Mouse (Mus musculus) forebrain, embryonic 14.5 days (tissue): ENCODE data around the gene Wdr63. TPM values are rescaled to one million over a fixed set of nuclear protein-coding genes. Genes with fewer than 3 reads are reported as not detected.

Source experiments
- ATAC-seq: fragments of 200-750 bp; cut with Nextera tagmentation; 2 replicates; pipeline ENCODE4 v1.8.0; 2017; ENCODE audit warnings: mild to moderate bottlenecking, moderate library complexity
- DNase-seq: peaks from one replicate; pipeline ENCODE4 v3.0.0-alpha.2; 2015; ENCODE audit warnings: low spot score
- H3K27ac ChIP-seq: fragments of 300-500 bp; sonication (generic); 2 replicates; pipeline ENCODE4 v1.5.1; 2014; ENCODE audit warnings: low read depth, mild to moderate bottlenecking, control low read depth, low read length, moderate library complexity
- H3K27me3 ChIP-seq: fragments of 300-500 bp; sonication (generic); replicated peaks from 2 replicates; pipeline ENCODE4 v1.6.1; 2014; ENCODE audit warnings: low read length, control low read depth, mixed read lengths; ENCODE audit not compliant: control insufficient read depth, insufficient read depth
- H3K36me3 ChIP-seq: fragments of 300-500 bp; sonication (generic); 2 replicates; pipeline ENCODE4 v1.6.1; 2014; ENCODE audit warnings: low read length, control low read depth; ENCODE audit not compliant: control insufficient read depth, insufficient read depth
- H3K4me1 ChIP-seq: fragments of 300-500 bp; sonication (generic); 2 replicates; pipeline ENCODE4 v1.6.1; 2014; ENCODE audit warnings: antibody characterized with exemption, low read length, control low read depth; ENCODE audit not compliant: control insufficient read depth, insufficient read depth
- H3K4me2 ChIP-seq: fragments of 300-500 bp; sonication (generic); 2 replicates; pipeline ENCODE4 v1.6.1; 2014; ENCODE audit warnings: mild to moderate bottlenecking, control low read depth, low read length
- H3K4me3 ChIP-seq: fragments of 300-500 bp; sonication (generic); 2 replicates; pipeline ENCODE4 v1.5.1; 2014; ENCODE audit warnings: low read depth, low read length, control low read depth
- H3K9ac ChIP-seq: fragments of 300-500 bp; sonication (generic); 2 replicates; pipeline ENCODE4 v1.6.1; 2014; ENCODE audit warnings: mild to moderate bottlenecking, low read length, control low read depth, moderate library complexity
- H3K9me3 ChIP-seq: fragments of 300-500 bp; sonication (generic); replicated peaks from 2 replicates; pipeline ENCODE4 v1.6.1; 2016; ENCODE audit warnings: low read length, control low read depth, mixed read lengths; ENCODE audit not compliant: control insufficient read depth
- WGBS: fragments of 180-500 bp; shearing (Covaris S2); extraction: QIAGEN DNeasy Blood & Tissue Kit; methylation state at CpG from one replicate; pipeline ENCODE4 v1.1.7; 2014; 5-methylcytosine and 5-hydroxymethylcytosine counted together
- polyA plus RNA-seq: library from polyadenylated mRNA; unstranded; fragments of >200 nt; fragmentation: Nextera tagmentation; extraction: Ambion mirVana; gene quantifications from 2 replicates; pipeline ENCODE4 v1.2.1, GENCODE M21; 2014

Gene Wdr63
- polyA plus RNA-seq, 1 experiment from 2014 or later = 2.1 TPM

DNA sequence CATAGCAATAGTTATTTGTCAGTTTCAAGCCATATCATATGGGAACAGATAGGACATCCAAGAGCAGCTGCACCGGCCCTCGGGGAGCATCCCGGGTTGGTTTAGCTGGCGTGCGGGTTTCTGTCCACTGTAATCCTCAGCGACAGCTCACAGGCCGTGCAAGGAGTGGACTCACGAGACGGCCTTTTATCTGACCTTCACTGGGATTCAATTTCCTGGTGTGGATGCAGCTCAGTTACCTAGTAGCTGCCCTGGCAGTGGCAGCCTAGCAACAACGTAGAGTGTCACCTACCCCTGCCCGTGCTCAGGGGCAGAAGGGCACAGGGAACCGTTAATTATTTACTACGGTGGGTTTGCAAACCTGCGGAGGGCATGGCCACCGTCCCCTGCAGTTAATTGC, 70.0 kb downstream of the Wdr63 start:
- no peak overlapping the region for H3K9ac ChIP-seq
- no peaks in the 10 kb centered on the region for H3K4me1 ChIP-seq
- no peak for ATAC-seq
- no peaks in the 10 kb centered on the region for H3K9me3 ChIP-seq
- H3K27ac ChIP-seq = no peak overlapping the region
- no peaks in the 10 kb centered on the region for H3K36me3 ChIP-seq
- H3K4me2 ChIP-seq = no peak overlapping the region
- H3K27me3 ChIP-seq = no peaks in the 10 kb centered on the region
- no peak overlapping the region for H3K4me3 ChIP-seq
- WGBS = 59% methylated on average over 15 of the region's 15 CpGs
- no peak for DNase-seq

DNA sequence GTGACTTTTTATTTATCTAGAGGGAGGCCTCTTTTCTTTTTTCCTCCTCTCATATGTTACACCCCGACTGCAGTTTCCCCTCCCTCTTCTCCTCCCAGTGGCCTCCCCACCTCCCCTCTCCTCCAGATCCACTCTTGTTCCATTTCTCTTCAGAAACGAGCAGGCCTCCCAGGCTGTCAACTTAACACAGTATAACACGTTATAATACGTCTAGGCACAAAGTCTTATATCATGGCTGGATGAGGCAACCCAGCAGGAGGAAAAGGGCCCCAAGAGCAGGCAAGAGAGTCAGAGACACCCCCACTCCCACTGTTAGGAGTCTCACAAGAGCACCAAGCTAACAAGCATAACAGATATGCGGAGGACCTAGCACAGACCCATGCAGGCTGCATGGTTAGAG, 75.0 kb downstream of the Wdr63 start:
- Histone ChIP-seq H3K27me3 (no peaks in the 10 kb centered on the region), H3K4me3 (no peak overlapping the region), H3K4me1 (no peaks in the 10 kb centered on the region), H3K4me2 (no peak overlapping the region), H3K9me3 (no peaks in the 10 kb centered on the region), H3K36me3 (no peaks in the 10 kb centered on the region), H3K9ac (no peak overlapping the region), H3K27ac (no peak overlapping the region)
- WGBS = 86% methylated on average over 5 of the region's 5 CpGs
- no peak for DNase-seq
- no peak for ATAC-seq

DNA sequence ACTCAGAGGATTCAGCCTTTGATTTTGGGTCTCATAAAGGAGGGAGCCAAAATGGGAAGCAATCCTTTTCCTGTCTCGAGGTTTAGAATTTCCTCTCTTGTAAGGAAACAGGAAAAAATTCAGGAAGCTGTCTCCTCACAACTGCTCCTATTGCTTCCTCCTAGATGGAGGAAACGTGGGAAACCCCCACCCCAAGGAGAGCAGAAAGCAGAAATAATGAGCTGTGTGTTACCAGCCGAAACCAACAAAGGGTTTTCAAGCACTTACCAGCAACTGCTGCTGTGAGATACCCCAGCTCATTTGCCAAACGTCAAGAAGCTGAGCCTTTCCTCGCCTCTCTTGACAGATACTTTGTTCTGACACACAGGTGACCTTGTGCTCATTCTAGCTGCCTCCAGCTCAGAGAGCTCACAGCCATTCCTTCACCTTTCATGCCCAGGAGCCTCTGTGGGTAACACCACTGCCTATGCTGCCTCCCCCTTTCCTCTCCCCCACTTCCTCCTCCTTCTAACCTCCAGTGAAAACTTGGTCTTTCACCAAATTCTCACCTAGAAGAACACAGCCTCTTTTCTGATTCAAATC, 77.6 kb downstream of the Wdr63 start:
- peak; percentile 19 for DNase-seq
- Histone ChIP-seq H3K27ac (no peak overlapping the region), H3K27me3 (no peaks in the 10 kb centered on the region), H3K4me2 (no peak overlapping the region), H3K4me3 (no peak overlapping the region), H3K9ac (peak overlapping the region; percentile 13; the same call in 1 of the 2 replicates), H3K36me3 (no peaks in the 10 kb centered on the region), H3K9me3 (no peaks in the 10 kb centered on the region), H3K4me1 (no peaks in the 10 kb centered on the region)
- 11% methylated on average over 5 of the region's 5 CpGs for WGBS
- peak; percentile 20; the same call in 1 of the 2 replicates for ATAC-seq

DNA sequence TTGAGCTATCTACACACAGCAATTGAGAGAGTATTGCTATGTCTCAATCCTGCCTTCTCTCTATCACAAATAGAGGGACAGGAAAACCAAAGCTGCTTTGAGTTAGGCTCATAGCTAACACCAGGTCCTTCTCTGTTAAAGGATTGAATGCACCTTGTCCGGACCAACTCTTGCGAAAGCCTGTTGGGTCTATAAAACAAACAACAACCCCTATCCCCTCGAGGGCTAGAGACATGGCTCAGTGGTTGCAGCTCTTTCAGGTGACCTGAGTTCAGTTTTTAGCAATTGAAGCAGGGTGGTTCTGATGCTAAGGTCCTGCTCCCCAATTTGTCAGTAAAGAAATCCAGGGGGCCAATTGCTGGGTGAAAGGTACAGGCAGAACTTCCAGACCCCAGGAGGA, 78.7 kb downstream of the Wdr63 start:
- Histone ChIP-seq H3K27ac (no peak overlapping the region), H3K9ac (no peak overlapping the region), H3K4me3 (no peak overlapping the region), H3K36me3 (no peaks in the 10 kb centered on the region), H3K4me2 (no peak overlapping the region), H3K27me3 (no peaks in the 10 kb centered on the region), H3K9me3 (no peaks in the 10 kb centered on the region), H3K4me1 (no peaks in the 10 kb centered on the region)
- ATAC-seq (no peak), DNase-seq (no peak)
- 87% methylated on average over 3 of the region's 3 CpGs for WGBS

DNA sequence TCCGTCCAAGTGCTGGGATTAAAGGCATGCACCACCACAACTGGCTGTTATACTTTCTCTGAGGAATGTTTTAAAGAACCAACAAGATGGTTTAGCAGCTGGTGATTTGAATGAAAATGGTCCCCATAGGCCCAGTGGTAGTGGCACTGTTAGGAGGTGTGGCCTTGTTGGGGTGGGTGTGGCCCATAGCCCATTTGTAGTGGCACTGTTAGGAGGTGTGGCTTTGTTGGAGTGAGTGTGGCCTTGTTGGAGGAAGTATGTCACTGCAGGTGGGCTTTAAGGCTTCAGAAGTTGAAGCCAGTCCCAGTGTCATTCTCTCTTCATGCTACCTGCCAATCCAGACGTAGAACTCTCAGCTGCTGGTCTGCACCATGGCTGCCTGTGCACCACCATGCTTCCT, 79.5 kb downstream of the Wdr63 start:
- H3K9ac ChIP-seq = no peak overlapping the region
- H3K36me3 ChIP-seq = no peaks in the 10 kb centered on the region
- DNase-seq (no peak), ATAC-seq (no peak)
- H3K4me3 ChIP-seq = no peak overlapping the region
- H3K4me1 ChIP-seq = no peaks in the 10 kb centered on the region
- H3K9me3 ChIP-seq = no peaks in the 10 kb centered on the region
- H3K27me3 ChIP-seq = no peaks in the 10 kb centered on the region
- H3K27ac ChIP-seq = no peak overlapping the region
- WGBS = 83% methylated on average over 2 of the region's 2 CpGs
- H3K4me2 ChIP-seq = no peak overlapping the region

DNA sequence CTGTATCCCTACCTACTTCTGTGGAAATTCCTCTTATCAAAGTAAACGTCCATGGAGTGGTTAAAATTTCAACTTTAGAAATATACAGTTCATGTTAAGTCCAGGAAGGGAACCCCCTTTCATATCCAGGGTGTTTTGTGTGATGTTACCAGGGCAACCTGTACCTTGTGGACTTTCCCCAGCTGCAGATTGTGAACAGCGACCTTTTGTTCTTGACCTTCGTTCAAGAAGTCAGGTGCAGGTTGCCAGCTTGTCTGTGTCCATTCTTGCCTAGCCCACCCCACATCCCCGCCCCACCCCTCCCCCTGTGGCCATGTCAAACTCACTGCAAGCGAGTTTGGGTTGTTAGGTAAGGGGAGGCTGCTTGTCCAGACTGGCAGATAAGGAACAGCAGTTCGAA, 80.8 kb downstream of the Wdr63 start:
- Histone ChIP-seq H3K27ac (no peak overlapping the region), H3K4me3 (no peak overlapping the region), H3K27me3 (no peaks in the 10 kb centered on the region), H3K4me2 (no peak overlapping the region), H3K9me3 (no peaks in the 10 kb centered on the region), H3K36me3 (no peaks in the 10 kb centered on the region), H3K4me1 (no peaks in the 10 kb centered on the region), H3K9ac (no peak overlapping the region)
- WGBS = 43% methylated on average over 6 of the region's 6 CpGs
- ATAC-seq (no peak), DNase-seq (no peak)

DNA sequence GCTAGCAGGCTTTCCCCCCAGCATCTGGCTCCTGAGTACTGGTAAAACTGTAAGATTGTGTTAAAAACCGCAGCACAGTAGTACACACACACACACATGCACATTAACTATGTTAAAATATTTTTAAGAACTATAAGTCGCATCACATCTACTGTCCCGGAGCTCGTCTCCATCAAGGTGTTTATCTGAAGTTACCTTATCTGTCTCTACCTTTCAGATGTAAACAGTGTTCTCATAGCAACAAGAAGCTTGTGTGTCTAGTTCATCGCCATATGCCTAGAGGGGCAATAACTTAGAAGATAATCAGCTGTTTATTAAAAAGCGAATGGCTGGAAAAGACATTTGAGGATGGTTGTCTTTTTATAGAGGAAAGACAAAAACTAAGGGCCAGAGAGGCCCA, 82.4 kb downstream of the Wdr63 start:
- no peaks in the 10 kb centered on the region for H3K36me3 ChIP-seq
- ATAC-seq = no peak
- 97% methylated on average over 6 of the region's 6 CpGs for WGBS
- H3K27ac ChIP-seq = no peak overlapping the region
- no peaks in the 10 kb centered on the region for H3K27me3 ChIP-seq
- no peaks in the 10 kb centered on the region for H3K9me3 ChIP-seq
- no peak for DNase-seq
- no peak overlapping the region for H3K9ac ChIP-seq
- H3K4me1 ChIP-seq = no peaks in the 10 kb centered on the region
- no peak overlapping the region for H3K4me2 ChIP-seq
- H3K4me3 ChIP-seq = no peak overlapping the region

DNA sequence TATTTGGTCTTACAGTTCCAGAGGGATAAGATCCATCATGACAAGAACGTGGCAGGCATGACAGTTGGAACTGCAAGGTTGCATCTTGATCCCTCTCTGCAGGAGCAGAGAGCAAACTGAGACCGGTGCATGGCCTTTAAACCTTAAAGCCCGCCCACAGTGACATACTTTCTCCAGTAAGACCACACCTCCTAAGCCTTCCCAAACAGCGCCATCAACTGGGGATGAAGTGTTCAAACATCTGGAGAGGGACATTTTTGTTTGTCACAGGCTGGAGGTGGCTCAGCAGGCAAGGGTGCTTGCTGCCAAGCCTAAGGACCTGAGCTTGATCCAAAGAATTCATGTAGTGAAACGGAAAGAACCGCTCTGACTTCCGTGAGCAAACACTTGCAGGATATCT, 83.2 kb downstream of the Wdr63 start:
- Histone ChIP-seq H3K36me3 (no peaks in the 10 kb centered on the region), H3K4me2 (no peak overlapping the region), H3K4me3 (no peak overlapping the region), H3K27me3 (no peaks in the 10 kb centered on the region), H3K9me3 (no peaks in the 10 kb centered on the region), H3K27ac (no peak overlapping the region), H3K4me1 (no peaks in the 10 kb centered on the region), H3K9ac (no peak overlapping the region)
- no peak for DNase-seq
- no peak for ATAC-seq
- WGBS = 90% methylated on average over 7 of the region's 7 CpGs

DNA sequence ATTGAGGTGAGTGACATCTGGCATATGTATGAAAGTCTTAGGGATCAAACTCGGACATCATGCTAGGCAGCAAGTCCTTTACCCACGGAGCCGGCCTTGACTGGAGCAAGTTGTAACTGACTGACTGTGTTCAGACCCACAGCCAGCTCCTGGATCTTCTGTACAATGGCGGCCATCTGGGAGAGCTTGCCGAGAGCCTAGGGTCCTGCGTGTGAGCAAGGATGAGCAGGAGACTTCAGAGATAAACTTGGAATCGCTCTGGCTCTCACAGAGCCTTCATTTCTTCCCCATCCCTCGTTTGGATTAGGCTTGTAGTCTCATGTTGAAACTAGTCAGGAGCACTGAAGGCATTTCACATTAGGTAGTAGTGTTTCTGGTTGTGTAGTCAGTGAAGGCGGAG, 85.7 kb downstream of the Wdr63 start:
- Histone ChIP-seq H3K9ac (no peak overlapping the region), H3K9me3 (no peaks in the 10 kb centered on the region), H3K27ac (no peak overlapping the region), H3K4me1 (no peaks in the 10 kb centered on the region), H3K4me3 (no peak overlapping the region), H3K36me3 (no peaks in the 10 kb centered on the region), H3K4me2 (no peak overlapping the region), H3K27me3 (no peaks in the 10 kb centered on the region)
- DNase-seq (no peak), ATAC-seq (no peak)
- 93% methylated on average over 9 of the region's 9 CpGs for WGBS
